12 mouse cellular contexts compared by ENCODE assay signal in genomic region chr7:28694966-28695511, GRCm38 (mm10). TPM values are rescaled to one million over a fixed set of nuclear protein-coding genes. Genes with fewer than 3 reads are reported as not detected.
DNase-seq lines count a peak whose midpoint lies in the region; ATAC-seq and TF ChIP-seq lines count a peak whose summit lies in the region.
"Had no signal": no experiment of that assay in that cellular context is flagged by ENCODE, and none has a peak within 500 bp of the region (broad histone marks: within the 10 kb centered on the region; RNA-seq: fewer than 3 reads in every experiment).

No protein-coding gene starts in this region.

- WGBS in hindbrain, embryonic 10.5 days = 58% methylated on average over 8 of the region's 8 CpGs
- WGBS in hindbrain, embryonic 14.5 days = 68% methylated on average over 8 of the region's 8 CpGs
- 28% methylated on average over 8 of the region's 8 CpGs for WGBS in bone marrow, adult 2 months
- 52% methylated on average over 8 of the region's 8 CpGs for WGBS in limb, embryonic 13.5 days
- WGBS in midbrain, postnatal 0 days = 73% methylated on average over 8 of the region's 8 CpGs

- no peak overlapping the region for H3K27ac ChIP-seq in hindbrain, embryonic 10.5 days
- H3K27ac ChIP-seq in hindbrain, embryonic 14.5 days = no peak overlapping the region
- peak overlapping the region; percentile 56 for H3K27ac ChIP-seq in bone marrow, adult 2 months (ENCODE audit: control insufficient read depth, insufficient read depth, low read depth, low read length, poor library complexity)
- no peak overlapping the region for H3K27ac ChIP-seq in limb, embryonic 13.5 days
- no peak overlapping the region for H3K27ac ChIP-seq in midbrain, postnatal 0 days (ENCODE audit: low read depth, low read length)
- H3K27ac ChIP-seq: forebrain, embryonic 13.5 days; intestine, embryonic 15.5 days; liver, embryonic 12.5 days had no signal

- DNase-seq in hindbrain, embryonic 10.5 days (ENCODE audit: low spot score) = no peak
- DNase-seq in hindbrain, embryonic 14.5 days (ENCODE audit: low spot score) = no peak
- DNase-seq in CD4-positive helper T cell, adult 2 months (ENCODE audit: low read depth, low spot score) = peak; percentile 16
- DNase-seq in midbrain, postnatal 0 days (ENCODE audit: low spot score) = no peak
- no peak for DNase-seq in urinary bladder, postnatal 10 days (ENCODE audit: low spot score)
- DNase-seq: gastrocnemius, postnatal 36 days; lung, postnatal 14 days had no signal

- 0 out of 2 replicates have a peak, but pooled peaks cover 3% of the 10 kb centered on the region for H3K9me3 ChIP-seq in hindbrain, embryonic 10.5 days
- H3K9me3 ChIP-seq in hindbrain, embryonic 14.5 days (ENCODE audit: control insufficient read depth, low read length) = no peaks in the 10 kb centered on the region
- peaks cover 6% of the 10 kb centered on the region for H3K9me3 ChIP-seq in limb, embryonic 13.5 days
- H3K9me3 ChIP-seq in midbrain, postnatal 0 days (ENCODE audit: low read length) = no peaks in the 10 kb centered on the region
- H3K9me3 ChIP-seq: forebrain, embryonic 13.5 days; intestine, embryonic 15.5 days; liver, embryonic 12.5 days had no signal

- no peak for ATAC-seq in hindbrain, embryonic 14.5 days (ENCODE audit: low FRiP score)
- ATAC-seq in limb, embryonic 13.5 days (ENCODE audit: low FRiP score, low read depth) = no peak
- ATAC-seq in midbrain, postnatal 0 days (ENCODE audit: low FRiP score) = no peak
- ATAC-seq: forebrain, embryonic 13.5 days; intestine, embryonic 15.5 days; liver, embryonic 12.5 days had no signal

- no peak for TF ChIP-seq POLR2A in bone marrow, adult 2 months (IDR thresholded peaks at IDR 0.05; ENCODE audit: borderline replicate concordance, control insufficient read depth, low read depth, low read length)

- no peaks in the 10 kb centered on the region for H3K36me3 ChIP-seq in hindbrain, embryonic 10.5 days
- no peaks in the 10 kb centered on the region for H3K36me3 ChIP-seq in hindbrain, embryonic 14.5 days (replicated peaks; ENCODE audit: control insufficient read depth, insufficient read depth)
- peaks cover 2% of the 10 kb centered on the region; the same call in 1 of the 2 replicates for H3K36me3 ChIP-seq in limb, embryonic 13.5 days
- H3K36me3 ChIP-seq in midbrain, postnatal 0 days (ENCODE audit: insufficient read depth, low read length) = peaks cover 10% of the 10 kb centered on the region; the same call in 1 of the 2 replicates
- H3K36me3 ChIP-seq: intestine, embryonic 15.5 days; liver, embryonic 12.5 days had no signal

- TF ChIP-seq CTCF in bone marrow, adult 2 months (IDR thresholded peaks at IDR 0.05; ENCODE audit: control insufficient read depth, insufficient read depth, low read length) = no peak
- TF ChIP-seq CTCF in midbrain, postnatal 0 days (IDR thresholded peaks at IDR 0.05) = no peak

- peaks cover 35% of the 10 kb centered on the region for H3K27me3 ChIP-seq in hindbrain, embryonic 10.5 days (ENCODE audit: insufficient read depth, poor library complexity, severe bottlenecking)
- H3K27me3 ChIP-seq in hindbrain, embryonic 14.5 days (ENCODE audit: control insufficient read depth, insufficient read depth, low read length) = peaks cover 5% of the 10 kb centered on the region; the same call in 1 of the 2 replicates
- H3K27me3 ChIP-seq in limb, embryonic 13.5 days = peaks cover 10% of the 10 kb centered on the region
- no peaks in the 10 kb centered on the region for H3K27me3 ChIP-seq in midbrain, postnatal 0 days (ENCODE audit: insufficient read depth, low read length)

- H3K4me1 ChIP-seq in hindbrain, embryonic 10.5 days (replicated peaks) = peaks cover 25% of the 10 kb centered on the region
- peaks cover 7% of the 10 kb centered on the region; the same call in 1 of the 2 replicates for H3K4me1 ChIP-seq in hindbrain, embryonic 14.5 days (replicated peaks; ENCODE audit: control insufficient read depth, insufficient read depth, low read length)
- no peaks in the 10 kb centered on the region for H3K4me1 ChIP-seq in bone marrow, adult 2 months (ENCODE audit: control insufficient read depth, insufficient read depth, low read length)
- peaks cover 20% of the 10 kb centered on the region for H3K4me1 ChIP-seq in limb, embryonic 13.5 days
- H3K4me1 ChIP-seq in midbrain, postnatal 0 days (ENCODE audit: insufficient read depth, low read length) = no peaks in the 10 kb centered on the region

- H3K4me2 ChIP-seq in hindbrain, embryonic 14.5 days (replicated peaks) = no peak overlapping the region
- peak overlapping the region; percentile 91 for H3K4me2 ChIP-seq in limb, embryonic 13.5 days (replicated peaks)
- H3K4me2 ChIP-seq in midbrain, postnatal 0 days (ENCODE audit: low read depth, low read length, poor library complexity, severe bottlenecking) = no peak overlapping the region
- H3K4me2 ChIP-seq: intestine, embryonic 15.5 days; liver, embryonic 12.5 days had no signal

- H3K9ac ChIP-seq in hindbrain, embryonic 14.5 days = no peak overlapping the region
- no peak overlapping the region for H3K9ac ChIP-seq in limb, embryonic 13.5 days
- H3K9ac ChIP-seq in midbrain, postnatal 0 days (replicated peaks; ENCODE audit: low read length, poor library complexity, severe bottlenecking) = no peak overlapping the region
- H3K9ac ChIP-seq: forebrain, embryonic 13.5 days; intestine, embryonic 15.5 days; liver, embryonic 12.5 days had no signal

- 0 out of 2 replicates have a peak overlapping the region, but pooled peaks have one; percentile 32 for H3K4me3 ChIP-seq in hindbrain, embryonic 10.5 days
- H3K4me3 ChIP-seq in hindbrain, embryonic 14.5 days (replicated peaks; ENCODE audit: low read length) = no peak overlapping the region
- peak overlapping the region; percentile 50 for H3K4me3 ChIP-seq in bone marrow, adult 2 months (replicated peaks; ENCODE audit: control insufficient read depth, low read depth, low read length)
- H3K4me3 ChIP-seq in limb, embryonic 13.5 days = no peak overlapping the region
- no peak overlapping the region for H3K4me3 ChIP-seq in midbrain, postnatal 0 days (ENCODE audit: low read depth, low read length)
- H3K4me3 ChIP-seq: forebrain, embryonic 13.5 days; intestine, embryonic 15.5 days; liver, embryonic 12.5 days had no signal

RNA-seq across cellular contexts. Expression of gene Fbxo27, which starts 2.4 kb away (rescaled TPM):
- 5.6 TPM in 2 replicates for polyA plus RNA-seq in hindbrain, embryonic 10.5 days (2016; fragmentation: Nextera tagmentation; extraction: Ambion mirVana)
- polyA plus RNA-seq in hindbrain, embryonic 14.5 days (2014; fragmentation: Nextera tagmentation; extraction: Ambion mirVana) = 8.5 and 11.5 TPM in 2 replicates
- 1.5 TPM in 1 of 2 replicates, not detected in the other for polyA plus RNA-seq in bone marrow, adult 2 months (2011; ENCODE audit: insufficient read depth, insufficient read length, low replicate concordance, missing spikeins)
- polyA plus RNA-seq in limb, embryonic 13.5 days (2015; fragmentation: Nextera tagmentation; extraction: Ambion mirVana) = 7.0 and 7.6 TPM in 2 replicates
- total RNA-seq in midbrain, postnatal 0 days (2014; rRNA removed) = 7.4 and 8.2 TPM in 2 replicates
- polyA plus RNA-seq in midbrain, postnatal 0 days (2015; fragmentation: Nextera tagmentation; extraction: Ambion mirVana) = 10.4 and 12.2 TPM in 2 replicates

RNA-seq across cellular contexts. Expression of gene Fbxo17, which starts 21.6 kb away (rescaled TPM):
- 8.8 and 10.4 TPM in 2 replicates for polyA plus RNA-seq in hindbrain, embryonic 10.5 days (2016; fragmentation: Nextera tagmentation; extraction: Ambion mirVana)
- polyA plus RNA-seq in hindbrain, embryonic 14.5 days (2014; fragmentation: Nextera tagmentation; extraction: Ambion mirVana) = 2.3 TPM in 2 replicates
- polyA plus RNA-seq in bone marrow, adult 2 months (2011; ENCODE audit: insufficient read depth, insufficient read length, low replicate concordance, missing spikeins) = 1.4 and 3.3 TPM in 2 replicates
- polyA plus RNA-seq in limb, embryonic 13.5 days (2015; fragmentation: Nextera tagmentation; extraction: Ambion mirVana) = 31.8 and 33.9 TPM in 2 replicates
- total RNA-seq in midbrain, postnatal 0 days (2014; rRNA removed) = 1.7 and 2.8 TPM in 2 replicates
- 5.5 and 6.1 TPM in 2 replicates for polyA plus RNA-seq in midbrain, postnatal 0 days (2015; fragmentation: Nextera tagmentation; extraction: Ambion mirVana)

RNA-seq across cellular contexts. Expression of gene Mrps12, which starts 46.6 kb away (rescaled TPM):
- polyA plus RNA-seq in hindbrain, embryonic 10.5 days (2016; fragmentation: Nextera tagmentation; extraction: Ambion mirVana) = 151 and 160 TPM in 2 replicates
- polyA plus RNA-seq in hindbrain, embryonic 14.5 days (2014; fragmentation: Nextera tagmentation; extraction: Ambion mirVana) = 113 and 118 TPM in 2 replicates
- polyA plus RNA-seq in bone marrow, adult 2 months (2011; ENCODE audit: insufficient read depth, insufficient read length, low replicate concordance, missing spikeins) = 46.5 and 85.1 TPM in 2 replicates
- polyA plus RNA-seq in limb, embryonic 13.5 days (2015; fragmentation: Nextera tagmentation; extraction: Ambion mirVana) = 113 and 114 TPM in 2 replicates
- total RNA-seq in midbrain, postnatal 0 days (2014; rRNA removed) = 48.6 and 67.5 TPM in 2 replicates
- 97.3 and 106 TPM in 2 replicates for polyA plus RNA-seq in midbrain, postnatal 0 days (2015; fragmentation: Nextera tagmentation; extraction: Ambion mirVana)

RNA-seq across cellular contexts. Expression of gene Sars2, which starts 46.8 kb away (rescaled TPM):
- polyA plus RNA-seq in hindbrain, embryonic 10.5 days (2016; fragmentation: Nextera tagmentation; extraction: Ambion mirVana) = 38.6 and 43.9 TPM in 2 replicates
- 16.6 and 18.2 TPM in 2 replicates for polyA plus RNA-seq in hindbrain, embryonic 14.5 days (2014; fragmentation: Nextera tagmentation; extraction: Ambion mirVana)
- 7.3 and 11.9 TPM in 2 replicates for polyA plus RNA-seq in bone marrow, adult 2 months (2011; ENCODE audit: insufficient read depth, insufficient read length, low replicate concordance, missing spikeins)
- polyA plus RNA-seq in limb, embryonic 13.5 days (2015; fragmentation: Nextera tagmentation; extraction: Ambion mirVana) = 26.7 and 30.4 TPM in 2 replicates
- total RNA-seq in midbrain, postnatal 0 days (2014; rRNA removed) = 17.8 and 18.6 TPM in 2 replicates
- polyA plus RNA-seq in midbrain, postnatal 0 days (2015; fragmentation: Nextera tagmentation; extraction: Ambion mirVana) = 16.2 and 19.3 TPM in 2 replicates

Comparison
In these comparisons a context has a peak if more than half of its experiments do, and no peak if none do; other contexts are left out.
1. H3K4me3 ChIP-seq: peak in hindbrain, embryonic 10.5 days (single experiment) and bone marrow, adult 2 months (single experiment); none in hindbrain, embryonic 14.5 days (single experiment), limb, embryonic 13.5 days (single experiment) and midbrain, postnatal 0 days (single experiment).